Mouse (Mus musculus): Measurements from ENCODE around the gene Olfr180. TPM values are rescaled to one million over a fixed set of nuclear protein-coding genes. Genes with fewer than 3 reads are reported as not detected.

Olfr180 gene
- not detected for total RNA-seq (2021)
- long read RNA-seq, experiment 1: 0 reads
- long read RNA-seq, experiment 2: 0 reads

DNA sequence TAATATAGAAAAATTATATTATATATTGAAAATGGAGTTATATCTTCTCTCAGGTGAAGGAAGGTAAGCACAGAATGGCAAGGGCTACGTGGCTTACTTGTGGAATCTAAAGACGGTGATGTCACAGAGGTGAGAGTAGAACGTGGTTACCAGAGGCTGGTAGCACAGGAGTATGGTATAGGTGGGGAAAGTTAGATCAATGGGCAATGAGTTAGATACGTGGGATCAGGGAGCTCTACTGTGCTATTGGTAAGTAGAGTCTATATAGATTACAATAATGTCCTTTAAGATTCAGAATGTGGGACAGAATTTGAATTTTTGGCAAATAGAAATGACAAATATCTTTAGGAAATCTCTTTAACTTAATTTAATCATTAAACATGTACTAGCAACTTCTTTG, at the start of gene Olfr180:
Olfr180 (minus strand) TSS at position 101 of the 400 bp plus-strand sequence.
- intact Hi-C loops (cut with DNase I): no loop called here

DNA sequence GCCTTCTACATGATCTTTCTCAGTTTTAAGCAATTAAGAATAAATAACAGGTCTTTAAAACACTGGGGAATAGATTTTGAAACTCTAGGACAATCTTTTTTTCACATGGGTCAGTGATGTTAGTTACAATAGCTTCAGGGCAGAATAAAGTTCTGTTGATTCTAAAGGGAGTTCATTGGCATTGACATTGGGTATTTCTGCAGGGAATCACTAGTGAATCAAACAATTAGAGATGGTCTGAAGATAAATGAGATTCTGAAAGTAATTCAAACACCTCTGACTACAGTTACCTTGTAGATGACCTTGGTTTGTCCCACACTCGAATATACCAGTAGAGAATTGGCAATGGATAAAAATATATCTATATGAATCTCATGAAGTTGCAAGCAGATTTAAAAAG, 537 bp downstream of the Olfr180 start, which contains the start of gene Olfr181:
Olfr181 (minus strand) TSS at position 101 of the 400 bp plus-strand sequence.
- no peak for DNase-seq
- intact Hi-C loops (cut with DNase I): no loop called here

More for the DNA sequence above, at the start of gene Olfr180:
- no peak for DNase-seq

DNA sequence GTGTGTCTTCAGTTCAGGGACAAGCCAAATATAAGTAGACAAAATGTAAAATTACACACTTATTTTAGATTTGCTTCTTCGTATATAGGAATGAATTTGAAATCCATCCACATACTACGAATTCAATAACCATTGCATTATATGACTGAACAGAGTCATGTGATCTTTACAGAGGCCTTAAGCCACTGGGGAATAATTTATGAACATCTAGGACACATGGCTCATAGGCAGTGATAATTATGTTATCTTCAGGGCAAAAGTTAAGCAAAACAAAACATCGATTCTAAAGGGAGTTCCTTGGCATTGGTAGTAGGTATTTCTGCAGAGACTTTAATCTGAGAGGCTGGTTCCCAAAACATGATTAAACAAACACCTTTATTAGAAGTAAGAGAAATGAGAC, 37.2 kb downstream of the Olfr180 start, which contains the start of gene Olfr178:
Olfr178 (minus strand) TSS at position 101 of the 400 bp plus-strand sequence.
- intact Hi-C loops (cut with DNase I): no loop called here
- no peak for DNase-seq

DNA sequence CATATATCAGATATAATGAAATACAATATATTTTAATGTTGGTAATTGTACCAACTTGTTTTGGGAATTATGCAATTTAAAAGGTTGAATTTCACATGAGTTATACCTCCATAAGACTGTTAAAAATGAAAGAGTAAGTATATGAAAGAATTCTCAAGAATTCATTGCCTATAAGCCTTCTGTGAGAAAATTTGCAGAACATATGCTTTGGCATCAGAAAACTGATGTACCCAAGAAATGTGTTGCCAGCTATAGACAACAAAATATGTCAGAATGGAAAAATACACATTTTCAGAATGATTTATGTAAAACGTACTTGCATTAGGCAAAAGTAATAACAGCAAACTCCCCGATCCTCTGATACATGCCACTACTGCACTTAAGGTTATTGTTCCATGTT, 44.8 kb downstream of the Olfr180 start:
- intact Hi-C loops (cut with DNase I): no loop called here
- DNase-seq: no peak

DNA sequence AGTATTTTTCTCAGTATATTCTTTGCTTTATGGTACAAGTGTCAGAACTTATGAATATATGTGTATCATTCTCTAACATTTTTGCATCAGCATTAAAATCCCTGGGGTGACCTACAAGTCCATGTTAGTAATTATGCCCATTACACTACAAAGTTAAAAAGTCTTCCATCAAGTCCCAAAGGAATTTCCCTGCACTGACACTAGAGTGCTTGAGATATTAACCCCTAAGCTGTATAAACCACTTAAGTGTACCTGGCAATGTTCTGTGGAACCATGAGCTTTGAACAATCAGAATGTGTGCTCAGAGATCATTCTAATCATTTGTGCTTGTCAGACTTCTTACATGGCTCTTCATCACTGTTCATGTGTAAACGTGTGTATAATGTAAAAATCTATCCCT, 54.5 kb downstream of the Olfr180 start, which contains the start of gene Olfr177:
Olfr177 (minus strand) TSS at position 101 of the 400 bp plus-strand sequence.
- intact Hi-C loops (cut with DNase I): no loop called here
- no peak for DNase-seq

Other genes with a start within 250 kb of the Olfr180 start
- not detected for gene Gpr15, start 210.3 kb downstream of the Olfr180 start, total RNA-seq (2021)
- 10 to 100 TPM; 56.3 to 61.4 TPM for gene Cldnd1, start 201.5 kb downstream of the Olfr180 start, total RNA-seq (2021)
- not detected for gene Olfr172, start 166.2 kb downstream of the Olfr180 start, total RNA-seq (2021)
- gene Olfr173, start 129.1 kb downstream of the Olfr180 start, total RNA-seq (2021): not detected
- not detected for gene Olfr175-ps1, start 102.6 kb downstream of the Olfr180 start, total RNA-seq (2021)
- gene Olfr177, start 54.6 kb downstream of the Olfr180 start, total RNA-seq (2021): not detected
- not detected for gene Olfr178, start 37.3 kb downstream of the Olfr180 start, total RNA-seq (2021)
- gene Olfr181, start 637 bp downstream of the Olfr180 start, total RNA-seq (2021): not detected
- gene Olfr183, start 66.0 kb upstream of the Olfr180 start, total RNA-seq (2021): not detected
- not detected for gene Olfr186, start 100.9 kb upstream of the Olfr180 start, total RNA-seq (2021)
- not detected for gene Olfr187, start 110.4 kb upstream of the Olfr180 start, total RNA-seq (2021)
- gene Olfr190, start 148.6 kb upstream of the Olfr180 start, total RNA-seq (2021): not detected
- gene Olfr191, start 160.4 kb upstream of the Olfr180 start, total RNA-seq (2021): not detected
- gene Olfr193, start 182.5 kb upstream of the Olfr180 start, total RNA-seq (2021): not detected
- not detected for gene Olfr194, start 191.7 kb upstream of the Olfr180 start, total RNA-seq (2021)
- not detected for gene Olfr195, start 217.7 kb upstream of the Olfr180 start, total RNA-seq (2021)
- not detected for gene Olfr196, start 241.1 kb upstream of the Olfr180 start, total RNA-seq (2021)

Measured in heart, postnatal 14 days (tissue).